Mouse (Mus musculus) MEL (cell line): ENCODE data around the gene Fxyd7.

ENCODE experiments used
- JUND ChIP-seq: IDR thresholded peaks from 2 replicates; pipeline ENCODE4 v1.6.1; 2011; ENCODE audit warnings: low read depth, mild to moderate bottlenecking, improper control_type of control experiment, low read length
- ZNF384 ChIP-seq: IDR thresholded peaks from 2 replicates; pipeline ENCODE4 v1.6.1; 2012; ENCODE audit warnings: low read depth, mild to moderate bottlenecking, inconsistent platforms, low read length, improper control_type of control experiment

- no peak for TF ChIP-seq ZNF384
- TF ChIP-seq JUND = no peak
Observed at GRCm38 (mm10) chr7:31035291-31035690, 16.0 kb downstream of the Fxyd7 start.
